Mouse (Mus musculus): Measurements from ENCODE around the gene Ttc28. TPM values are rescaled to one million over a fixed set of nuclear protein-coding genes. Genes with fewer than 3 reads are reported as not detected.

Gene Ttc28
- total and polyA plus RNA-seq, 3 experiments, result 1.1 to 1.8 TPM; not detected in 1

- no peaks in the 10 kb centered on the region for H3K9me3 ChIP-seq (replicated peaks; ENCODE audit: insufficient read depth, low read length)
- no peaks in the 10 kb centered on the region for H3K4me1 ChIP-seq (ENCODE audit: control insufficient read depth in 1 of 2, insufficient read depth in 2 of 2, low read length in 2 of 2)
- H3K27me3 ChIP-seq (ENCODE audit: control insufficient read depth in 1 of 2, insufficient read depth in 2 of 2, low read length in 2 of 2), result no peaks in the 10 kb centered on the region
- DNase-seq (ENCODE audit: low read depth, low spot score), result no peak
- TF ChIP-seq EP300 (IDR thresholded peaks at IDR 0.05; ENCODE audit: low read depth in 1 of 2, low read length in 2 of 2) (no peak), SIN3A (IDR thresholded peaks at IDR 0.05; ENCODE audit: low read length) (no peak), SMC3 (IDR thresholded peaks at IDR 0.05; ENCODE audit: low read depth, low read length) (no peak), BHLHE40 (IDR thresholded peaks at IDR 0.05; ENCODE audit: borderline replicate concordance, low read depth, low read length) (no peak)
- H3K4me3 ChIP-seq (ENCODE audit: control insufficient read depth in 1 of 2, insufficient read depth in 1 of 2, low read depth in 2 of 2, low read length in 2 of 2), result no peak overlapping the region
- H3K79me2 ChIP-seq (ENCODE audit: control insufficient read depth, insufficient read depth, low read length, poor library complexity), result no peaks in the 10 kb centered on the region
- no peak overlapping the region for H3K9ac ChIP-seq (ENCODE audit: control insufficient read depth, low read depth, low read length, poor library complexity, severe bottlenecking)
- H3K36me3 ChIP-seq (ENCODE audit: control insufficient read depth in 1 of 2, insufficient read depth in 2 of 2, low read length in 2 of 2), result no peaks in the 10 kb centered on the region
- no peak overlapping the region for H3K27ac ChIP-seq (ENCODE audit: control insufficient read depth, low read depth, low read length)
Measured at GRCm38 (mm10) chr5:111059140-111059921, 179.7 kb downstream of the Ttc28 start.

- DNase-seq (ENCODE audit: low read depth, low spot score), result no peak
- Histone ChIP-seq H3K79me2 (ENCODE audit: control insufficient read depth, insufficient read depth, low read length, poor library complexity) (no peaks in the 10 kb centered on the region), H3K4me1 (ENCODE audit: control insufficient read depth in 1 of 2, insufficient read depth in 2 of 2, low read length in 2 of 2) (no peaks in the 10 kb centered on the region), H3K9ac (ENCODE audit: control insufficient read depth, low read depth, low read length, poor library complexity, severe bottlenecking) (no peak overlapping the region), H3K4me3 (ENCODE audit: control insufficient read depth in 1 of 2, insufficient read depth in 1 of 2, low read depth in 2 of 2, low read length in 2 of 2) (no peak overlapping the region), H3K36me3 (ENCODE audit: control insufficient read depth in 1 of 2, insufficient read depth in 2 of 2, low read length in 2 of 2) (no peaks in the 10 kb centered on the region), H3K27me3 (ENCODE audit: control insufficient read depth in 1 of 2, insufficient read depth in 2 of 2, low read length in 2 of 2) (no peaks in the 10 kb centered on the region), H3K27ac (ENCODE audit: control insufficient read depth, low read depth, low read length) (no peak overlapping the region), H3K9me3 (replicated peaks; ENCODE audit: insufficient read depth, low read length) (no peaks in the 10 kb centered on the region)
- no peak for TF ChIP-seq ZKSCAN1 (IDR thresholded peaks at IDR 0.05; ENCODE audit: low read depth, low read length)
- TF ChIP-seq MAFK (IDR thresholded peaks at IDR 0.05; ENCODE audit: borderline replicate concordance, low read depth, low read length), result no peak
- TF ChIP-seq EP300 (IDR thresholded peaks at IDR 0.05; ENCODE audit: low read depth in 1 of 2, low read length in 2 of 2), result no peak
Measured at GRCm38 (mm10) chr5:111060246-111060745, 180.7 kb downstream of the Ttc28 start.

GRCm38 (mm10) chr5:111063155-111063554 is 183.6 kb downstream of the Ttc28 start:
- H3K9me3 ChIP-seq (replicated peaks; ENCODE audit: insufficient read depth, low read length), result no peaks in the 10 kb centered on the region
- H3K27ac ChIP-seq (ENCODE audit: control insufficient read depth, low read depth, low read length), result no peak overlapping the region
- DNase-seq (ENCODE audit: low read depth, low spot score), result no peak
- H3K4me3 ChIP-seq (ENCODE audit: control insufficient read depth in 1 of 2, insufficient read depth in 1 of 2, low read depth in 2 of 2, low read length in 2 of 2), result no peak overlapping the region
- H3K36me3 ChIP-seq (ENCODE audit: control insufficient read depth in 1 of 2, insufficient read depth in 2 of 2, low read length in 2 of 2), result no peaks in the 10 kb centered on the region
- TF ChIP-seq UBTF (IDR thresholded peaks at IDR 0.05; ENCODE audit: borderline replicate concordance, insufficient read depth, low read depth, low read length), result no peak
- TF ChIP-seq USF2 (IDR thresholded peaks at IDR 0.05; ENCODE audit: borderline replicate concordance in 1 of 2, insufficient read depth in 1 of 2, low read depth in 1 of 2, low read length in 2 of 2), result no peak
- no peaks in the 10 kb centered on the region for H3K79me2 ChIP-seq (ENCODE audit: control insufficient read depth, insufficient read depth, low read length, poor library complexity)
- no peaks in the 10 kb centered on the region for H3K27me3 ChIP-seq (ENCODE audit: control insufficient read depth in 1 of 2, insufficient read depth in 2 of 2, low read length in 2 of 2)
- no peaks in the 10 kb centered on the region for H3K4me1 ChIP-seq (ENCODE audit: control insufficient read depth in 1 of 2, insufficient read depth in 2 of 2, low read length in 2 of 2)
- H3K9ac ChIP-seq (ENCODE audit: control insufficient read depth, low read depth, low read length, poor library complexity, severe bottlenecking), result no peak overlapping the region

Measured in MEL (cell line).